Mouse (Mus musculus): ENCODE results near the gene Zfp36l2. TPM values are rescaled to one million over a fixed set of nuclear protein-coding genes. Genes with fewer than 3 reads are reported as not detected.

Gene Zfp36l2
- polyA plus RNA-seq, 1 experiment from 2014 or later, result 20.0 TPM

GRCm38 (mm10) chr17:84182311-84183271 is 5.2 kb downstream of the Zfp36l2 start:
- H3K4me3 ChIP-seq, result peak overlapping the region; percentile 55
- no peaks in the 10 kb centered on the region for H3K9me3 ChIP-seq (replicated peaks)
- peak overlapping the region; percentile 63 for H3K9ac ChIP-seq
- H3K27me3 ChIP-seq (replicated peaks), result no peaks in the 10 kb centered on the region
- 9% methylated on average over 16 of the region's 16 CpGs for WGBS (ENCODE audit: insufficient replicate concordance)
- peak overlapping the region; percentile 88 for H3K27ac ChIP-seq
- peaks cover 65% of the 10 kb centered on the region for H3K4me1 ChIP-seq
- ATAC-seq, result no peak
- H3K4me2 ChIP-seq, result peak overlapping the region; percentile 79
- peaks cover 23% of the 10 kb centered on the region for H3K36me3 ChIP-seq

GRCm38 (mm10) chr17:84181502-84182310 is 6.0 kb downstream of the Zfp36l2 start:
- H3K9ac ChIP-seq, result peak overlapping the region; percentile 63
- peak overlapping the region; percentile 88 for H3K27ac ChIP-seq
- H3K27me3 ChIP-seq (replicated peaks), result no peaks in the 10 kb centered on the region
- peaks cover 70% of the 10 kb centered on the region for H3K4me1 ChIP-seq
- no peaks in the 10 kb centered on the region for H3K9me3 ChIP-seq (replicated peaks)
- H3K36me3 ChIP-seq, result peaks cover 20% of the 10 kb centered on the region
- peak overlapping the region; percentile 55 for H3K4me3 ChIP-seq
- ATAC-seq, result 0 out of 2 replicates have a peak, but pooled peaks have one; percentile 5
- WGBS (ENCODE audit: insufficient replicate concordance), result 12% methylated on average over 18 of the region's 18 CpGs
- peak overlapping the region; percentile 79 for H3K4me2 ChIP-seq

- Histone ChIP-seq H3K4me3 (peak overlapping the region; percentile 55), H3K9me3 (replicated peaks) (no peaks in the 10 kb centered on the region), H3K4me1 (peaks cover 71% of the 10 kb centered on the region), H3K27ac (peak overlapping the region; percentile 88), H3K4me2 (peak overlapping the region; percentile 79), H3K36me3 (peaks cover 12% of the 10 kb centered on the region), H3K9ac (peak overlapping the region; percentile 63), H3K27me3 (replicated peaks) (no peaks in the 10 kb centered on the region)
- WGBS (ENCODE audit: insufficient replicate concordance), result 8% methylated on average over 11 of the region's 11 CpGs
- ATAC-seq, result peak; percentile 56
Measured at GRCm38 (mm10) chr17:84180715-84181501, 6.8 kb downstream of the Zfp36l2 start.

- Histone ChIP-seq H3K4me2 (peak overlapping the region; percentile 79; the same call in 1 of the 2 replicates), H3K9ac (peak overlapping the region; percentile 55), H3K27me3 (replicated peaks) (no peaks in the 10 kb centered on the region), H3K4me3 (no peak overlapping the region), H3K27ac (peak overlapping the region; percentile 88), H3K9me3 (replicated peaks) (peaks cover 6% of the 10 kb centered on the region; the same call in 1 of the 2 replicates), H3K36me3 (peaks cover 8% of the 10 kb centered on the region), H3K4me1 (peaks cover 72% of the 10 kb centered on the region)
- no peak for ATAC-seq
- 70% methylated on average over 4 of the region's 4 CpGs for WGBS (ENCODE audit: insufficient replicate concordance)
Measured at GRCm38 (mm10) chr17:84179973-84180365, 7.8 kb downstream of the Zfp36l2 start.

- no peak overlapping the region for H3K4me3 ChIP-seq
- no peaks in the 10 kb centered on the region for H3K27me3 ChIP-seq (replicated peaks)
- no peak overlapping the region for H3K9ac ChIP-seq
- peaks cover 7% of the 10 kb centered on the region; the same call in 1 of the 2 replicates for H3K9me3 ChIP-seq (replicated peaks)
- no peak overlapping the region for H3K4me2 ChIP-seq
- peak overlapping the region; percentile 88 for H3K27ac ChIP-seq
- no peak for ATAC-seq
- H3K36me3 ChIP-seq, result peaks cover 5% of the 10 kb centered on the region
- H3K4me1 ChIP-seq, result peaks cover 72% of the 10 kb centered on the region
- 75% methylated on average over 17 of the region's 17 CpGs for WGBS (ENCODE audit: insufficient replicate concordance)
Measured at GRCm38 (mm10) chr17:84179026-84179972, 8.4 kb downstream of the Zfp36l2 start.

- H3K27ac ChIP-seq, result peak overlapping the region; percentile 69
- H3K27me3 ChIP-seq (replicated peaks), result no peaks in the 10 kb centered on the region
- H3K36me3 ChIP-seq, result peaks cover 5% of the 10 kb centered on the region
- 34% methylated on average over 8 of the region's 8 CpGs for WGBS (ENCODE audit: insufficient replicate concordance)
- ATAC-seq, result no peak
- H3K9ac ChIP-seq, result peak overlapping the region; percentile 19; the same call in 1 of the 2 replicates
- peaks cover 7% of the 10 kb centered on the region; the same call in 1 of the 2 replicates for H3K9me3 ChIP-seq (replicated peaks)
- no peak overlapping the region for H3K4me3 ChIP-seq
- peaks cover 60% of the 10 kb centered on the region for H3K4me1 ChIP-seq
- no peak overlapping the region for H3K4me2 ChIP-seq
Measured at GRCm38 (mm10) chr17:84177481-84177880, 10.3 kb downstream of the Zfp36l2 start.

GRCm38 (mm10) chr17:84176446-84176845 is 11.3 kb downstream of the Zfp36l2 start:
- no peak for ATAC-seq
- no peak overlapping the region; the same call in 1 of the 2 replicates for H3K27ac ChIP-seq
- H3K9me3 ChIP-seq (replicated peaks), result peaks cover 7% of the 10 kb centered on the region; the same call in 1 of the 2 replicates
- no peaks in the 10 kb centered on the region for H3K27me3 ChIP-seq (replicated peaks)
- H3K4me2 ChIP-seq, result no peak overlapping the region
- no peak overlapping the region for H3K4me3 ChIP-seq
- H3K9ac ChIP-seq, result no peak overlapping the region
- peaks cover 5% of the 10 kb centered on the region for H3K36me3 ChIP-seq
- H3K4me1 ChIP-seq, result peaks cover 49% of the 10 kb centered on the region
- 80% methylated on average over 7 of the region's 7 CpGs for WGBS (ENCODE audit: insufficient replicate concordance)

- Histone ChIP-seq H3K4me1 (peaks cover 37% of the 10 kb centered on the region), H3K9ac (no peak overlapping the region), H3K4me3 (no peak overlapping the region), H3K4me2 (no peak overlapping the region), H3K9me3 (replicated peaks) (peaks cover 7% of the 10 kb centered on the region; the same call in 1 of the 2 replicates), H3K27me3 (replicated peaks) (no peaks in the 10 kb centered on the region), H3K36me3 (peaks cover 5% of the 10 kb centered on the region), H3K27ac (no peak overlapping the region)
- 94% methylated on average over 17 of the region's 17 CpGs for WGBS (ENCODE audit: insufficient replicate concordance)
- ATAC-seq, result no peak
Measured at GRCm38 (mm10) chr17:84175196-84175595, 12.6 kb downstream of the Zfp36l2 start.

GRCm38 (mm10) chr17:84167377-84167776 is 20.4 kb downstream of the Zfp36l2 start:
- Histone ChIP-seq H3K4me2 (no peak overlapping the region), H3K27ac (no peak overlapping the region)

GRCm38 (mm10) chr17:84166135-84166860 is 21.4 kb downstream of the Zfp36l2 start:
- ATAC-seq, result no peak
- no peak overlapping the region for H3K27ac ChIP-seq
- H3K4me3 ChIP-seq, result no peak overlapping the region
- no peaks in the 10 kb centered on the region for H3K36me3 ChIP-seq
- H3K9me3 ChIP-seq (replicated peaks), result no peaks in the 10 kb centered on the region
- H3K4me2 ChIP-seq, result no peak overlapping the region
- H3K27me3 ChIP-seq (replicated peaks), result no peaks in the 10 kb centered on the region
- peaks cover 30% of the 10 kb centered on the region for H3K4me1 ChIP-seq
- 72% methylated on average over 9 of the region's 9 CpGs for WGBS (ENCODE audit: insufficient replicate concordance)
- no peak overlapping the region for H3K9ac ChIP-seq

More at GRCm38 (mm10) chr17:84167377-84167776, 20.4 kb downstream of the Zfp36l2 start:
- Histone ChIP-seq H3K4me1 (peaks cover 19% of the 10 kb centered on the region), H3K9me3 (replicated peaks) (no peaks in the 10 kb centered on the region), H3K36me3 (no peaks in the 10 kb centered on the region), H3K9ac (no peak overlapping the region), H3K27me3 (replicated peaks) (no peaks in the 10 kb centered on the region), H3K4me3 (no peak overlapping the region)
- peak; percentile 55; the same call in 1 of the 2 replicates for ATAC-seq
- WGBS (ENCODE audit: insufficient replicate concordance), result 64% methylated on average over 4 of the region's 4 CpGs

All from liver, embryonic 12.5 days (tissue).